ENCODE assay signal across 9 mouse cellular contexts in the genomic region with DNA sequence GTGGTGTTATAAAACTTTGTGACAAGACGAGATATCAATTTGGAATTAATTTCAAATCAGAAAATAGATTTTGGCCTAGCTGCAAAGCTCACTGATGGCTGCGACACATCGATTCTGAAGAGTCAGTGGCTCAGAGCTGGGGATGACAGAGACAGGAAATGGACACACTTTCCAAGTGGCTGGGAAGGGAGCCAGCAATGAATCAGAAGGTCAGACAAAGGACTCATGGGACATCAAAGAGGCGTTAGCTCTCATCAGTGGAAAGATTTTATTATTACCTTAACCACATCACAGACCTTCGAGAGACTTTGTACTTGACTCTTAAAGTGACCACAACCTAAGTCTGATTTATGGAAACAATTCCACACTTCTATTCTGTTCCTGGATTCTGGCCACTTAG.
DNase-seq lines count a peak whose midpoint lies in the region; ATAC-seq and TF ChIP-seq lines count a peak whose summit lies in the region.
"Had no signal": no experiment of that assay in that cellular context is flagged by ENCODE, and none has a peak within 500 bp of the region (broad histone marks: within the 10 kb centered on the region; RNA-seq: fewer than 3 reads in every experiment).

No protein-coding gene starts in this region.

- no peaks in the 10 kb centered on the region for H3K36me3 ChIP-seq in heart, postnatal 0 days (replicated peaks; ENCODE audit: control insufficient read depth, insufficient read depth, low read length)
- H3K36me3 ChIP-seq in forebrain, postnatal 0 days (ENCODE audit: insufficient read depth): no peaks in the 10 kb centered on the region
- H3K36me3 ChIP-seq: limb, embryonic 15.5 days had no signal

- no peak overlapping the region for H3K27ac ChIP-seq in heart, postnatal 0 days (ENCODE audit: low read depth)
- no peak overlapping the region for H3K27ac ChIP-seq in forebrain, postnatal 0 days (ENCODE audit: low read depth, low read length)
- H3K27ac ChIP-seq: limb, embryonic 15.5 days had no signal

- TF ChIP-seq EP300 in heart, postnatal 0 days (IDR thresholded peaks at IDR 0.05; ENCODE audit: low read depth): no peak

- peak; percentile 19 for DNase-seq in embryo, embryonic 11 days
- no peak for DNase-seq in embryo, embryonic 9.5 days (ENCODE audit: extremely low spot score)
- peak; percentile 3 for DNase-seq in urinary bladder, postnatal 25 days (ENCODE audit: low spot score)
- DNase-seq in urinary bladder, adult 2 months (ENCODE audit: low spot score): no peak
- DNase-seq in heart, postnatal 0 days (ENCODE audit: low spot score): peak; percentile 45
- DNase-seq in spleen, adult 18-20 months: no peak
- DNase-seq in frontal cortex, postnatal 25 days (ENCODE audit: low spot score in 2 of 2): no peak
- no peak for DNase-seq in forebrain, postnatal 0 days

- TF ChIP-seq CTCF in heart, postnatal 0 days (IDR thresholded peaks at IDR 0.05; ENCODE audit: low read depth): no peak
- TF ChIP-seq CTCF in forebrain, postnatal 0 days (IDR thresholded peaks at IDR 0.05; ENCODE audit: low read depth): no peak

- H3K4me1 ChIP-seq in heart, postnatal 0 days (ENCODE audit: control insufficient read depth, insufficient read depth): no peaks in the 10 kb centered on the region
- no peaks in the 10 kb centered on the region for H3K4me1 ChIP-seq in forebrain, postnatal 0 days (ENCODE audit: insufficient read depth)
- H3K4me1 ChIP-seq: limb, embryonic 15.5 days had no signal

- H3K9ac ChIP-seq in heart, postnatal 0 days (replicated peaks; ENCODE audit: low read depth, low read length): no peak overlapping the region
- no peak overlapping the region for H3K9ac ChIP-seq in forebrain, postnatal 0 days
- H3K9ac ChIP-seq: limb, embryonic 15.5 days had no signal

- WGBS in heart, postnatal 0 days: 12% methylated on average over 5 of the region's 5 CpGs
- 63% methylated on average over 5 of the region's 5 CpGs for WGBS in forebrain, postnatal 0 days

- H3K4me3 ChIP-seq in heart, postnatal 0 days (ENCODE audit: low read depth, low read length): no peak overlapping the region
- H3K4me3 ChIP-seq in forebrain, postnatal 0 days (ENCODE audit: low read depth, low read length): no peak overlapping the region
- H3K4me3 ChIP-seq: limb, embryonic 15.5 days had no signal

- 0 out of 2 replicates have a peak, but pooled peaks have one; percentile 49 for ATAC-seq in heart, postnatal 0 days (ENCODE audit: insufficient read depth, low read depth)
- no peak for ATAC-seq in forebrain, postnatal 0 days

- H3K4me2 ChIP-seq in heart, postnatal 0 days (ENCODE audit: low read depth, low read length): no peak overlapping the region
- H3K4me2 ChIP-seq in forebrain, postnatal 0 days (ENCODE audit: low read depth): no peak overlapping the region
- H3K4me2 ChIP-seq: limb, embryonic 15.5 days had no signal

- H3K27me3 ChIP-seq in heart, postnatal 0 days (ENCODE audit: control insufficient read depth, insufficient read depth, low read length): no peaks in the 10 kb centered on the region
- H3K27me3 ChIP-seq in forebrain, postnatal 0 days (ENCODE audit: insufficient read depth, low read length): no peaks in the 10 kb centered on the region
- H3K27me3 ChIP-seq: limb, embryonic 15.5 days had no signal

- H3K9me3 ChIP-seq in heart, postnatal 0 days (replicated peaks; ENCODE audit: control insufficient read depth, low read length): no peaks in the 10 kb centered on the region
- no peaks in the 10 kb centered on the region for H3K9me3 ChIP-seq in forebrain, postnatal 0 days (ENCODE audit: low read length)
- H3K9me3 ChIP-seq: limb, embryonic 15.5 days had no signal

Comparison
In these comparisons a context has a peak if more than half of its experiments do, and no peak if none do; other contexts are left out.
1. DNase-seq: peak in embryo, embryonic 11 days (single experiment), urinary bladder, postnatal 25 days (single experiment) and heart, postnatal 0 days (single experiment); none in embryo, embryonic 9.5 days (single experiment), urinary bladder, adult 2 months (single experiment), spleen, adult 18-20 months (0 of 2), frontal cortex, postnatal 25 days (0 of 2) and forebrain, postnatal 0 days (single experiment).